Mouse (Mus musculus) R1 (cell line): ENCODE results near the gene Gm12185.
"Not testable (repeated sequence)": the region's sequence is repeated elsewhere in the genome, so short reads cannot be mapped to it uniquely, and the experiment has no call there.

ENCODE experiments used
- DNase-seq: peaks from one replicate; pipeline ENCODE4 v3.0.0-alpha.2; 2018; ENCODE audit warnings: low read depth, low spot score

Gm12185 gene

DNA sequence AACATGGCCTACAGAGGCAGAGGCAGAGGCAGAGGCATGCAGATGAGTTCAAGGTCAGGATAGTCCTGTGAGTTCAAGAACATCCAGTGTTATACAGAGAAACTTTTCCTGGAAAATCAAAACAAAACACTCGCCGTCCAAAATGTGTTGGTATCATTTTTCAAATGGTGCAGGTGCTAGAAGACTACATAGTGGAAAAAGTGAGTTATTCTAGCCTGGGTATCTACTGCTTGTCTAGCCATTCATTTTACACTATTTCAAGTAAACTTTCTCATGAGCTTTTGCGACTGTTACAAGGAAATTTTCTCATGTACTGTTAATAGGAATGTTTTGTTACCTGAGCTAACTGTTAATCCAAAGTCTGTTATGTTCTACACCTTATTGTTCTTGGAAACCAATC lies 73.6 kb downstream of the Gm12185 start:
- DNase-seq, result no peak

DNA sequence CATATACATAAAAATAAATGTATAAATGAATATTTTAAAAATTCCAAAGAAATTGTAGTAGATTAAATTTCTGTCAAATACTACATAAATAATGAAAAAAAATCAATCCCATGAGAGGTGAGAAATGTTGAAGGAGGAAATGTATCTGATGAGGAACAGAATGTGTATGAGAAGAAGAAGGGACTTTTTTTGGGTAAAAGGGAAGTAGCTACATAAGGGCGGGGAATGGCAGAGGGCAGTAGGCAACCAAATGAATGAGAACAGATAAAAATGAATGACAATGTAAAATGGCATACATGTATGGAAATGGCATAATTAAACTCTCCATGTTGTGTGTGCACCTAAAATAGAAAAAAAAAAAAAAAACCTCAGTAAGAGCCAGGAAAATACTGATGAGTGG lies 78.4 kb downstream of the Gm12185 start:
- no peak for DNase-seq

DNA sequence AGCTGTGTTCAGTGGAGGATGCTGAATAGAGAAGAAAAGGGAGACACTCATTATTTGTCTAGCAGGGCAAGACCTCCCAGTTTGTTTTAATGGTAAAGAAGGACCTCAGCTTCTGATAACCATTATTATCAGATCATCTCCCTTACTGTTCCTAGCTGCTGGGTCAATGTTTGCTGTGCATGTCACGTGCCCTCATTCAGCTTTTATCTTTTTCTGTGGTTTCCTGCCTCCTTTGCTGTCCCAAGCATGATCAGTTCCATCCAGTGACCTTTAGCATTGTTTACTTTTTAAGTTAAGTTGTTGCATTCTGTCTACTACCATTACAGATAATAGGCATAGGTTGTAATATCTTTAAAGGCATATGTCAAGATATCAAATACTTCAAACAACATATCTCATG lies 83.6 kb downstream of the Gm12185 start:
- DNase-seq, result no peak

DNA sequence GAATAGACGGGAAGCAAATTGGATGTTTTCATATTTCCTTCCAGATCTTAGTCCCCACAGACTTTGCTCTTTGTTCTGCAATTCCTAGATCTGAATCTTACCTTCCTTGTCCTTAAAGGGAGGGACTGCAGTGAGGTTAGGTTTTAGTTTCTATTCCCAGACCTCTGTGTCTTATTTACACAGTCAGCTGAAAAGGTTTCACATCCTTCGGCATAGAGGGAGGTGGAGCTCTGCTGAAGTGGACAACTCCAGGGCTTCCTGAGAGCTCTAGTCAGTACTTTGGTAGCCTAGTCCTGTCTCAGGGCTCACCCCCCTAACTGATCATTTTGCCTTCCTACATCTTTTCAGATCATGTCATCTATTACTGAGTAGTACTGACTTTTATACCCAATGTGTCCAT lies 90.0 kb downstream of the Gm12185 start, which contains the start of gene Gm5431:
Gene Gm5431 (minus strand): TSS at position 194 of the 400 bp plus-strand sequence.
- DNase-seq, result no peak

DNA sequence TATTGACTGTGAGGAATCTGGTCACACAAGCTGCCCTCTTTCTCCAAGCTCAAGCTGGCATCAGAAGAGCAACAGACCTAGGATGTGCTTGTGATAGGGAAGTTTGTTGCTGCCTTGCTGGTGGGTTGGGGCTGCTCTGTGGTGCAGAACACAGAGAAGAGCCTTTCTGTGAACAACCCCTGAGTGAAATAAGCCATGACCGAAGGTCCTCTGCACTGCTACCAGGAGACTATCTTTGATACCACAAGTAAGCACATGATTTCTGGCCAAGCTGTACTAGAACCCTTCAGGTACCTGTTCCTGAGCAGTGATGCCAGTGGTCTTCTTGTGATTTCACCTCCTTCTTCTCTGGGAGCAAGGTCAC lies 90.5 kb downstream of the Gm12185 start:
- not testable (repeated sequence) for DNase-seq

- not testable (repeated sequence) for DNase-seq
Observed at GRCm38 (mm10) chr11:48900654-48901566, 91.1 kb downstream of the Gm12185 start.

- DNase-seq, result no peak
Observed at GRCm38 (mm10) chr11:48898812-48899431, 93.1 kb downstream of the Gm12185 start.

DNA sequence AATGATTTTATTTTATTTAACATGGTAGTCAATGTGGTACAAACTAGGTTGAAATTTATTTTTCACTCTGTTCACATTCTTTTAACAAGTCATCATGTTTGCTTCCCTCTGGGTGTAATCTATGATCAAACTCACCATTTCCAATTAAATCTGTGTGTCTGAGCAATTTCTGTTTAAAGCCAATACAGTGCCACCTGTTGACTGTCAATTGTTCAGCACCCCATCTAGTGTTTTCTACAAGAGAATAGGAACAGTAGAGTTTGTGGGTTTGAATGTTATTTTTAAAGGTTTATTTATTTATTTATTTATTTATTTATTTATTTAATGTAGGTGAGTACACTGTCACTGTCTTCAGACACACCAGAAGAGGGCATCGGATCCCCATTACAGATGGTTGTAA lies 115.3 kb downstream of the Gm12185 start:
- DNase-seq, result no peak

GRCm38 (mm10) chr11:48875343-48875837 lies 116.6 kb downstream of the Gm12185 start:
- not testable (repeated sequence) for DNase-seq

DNA sequence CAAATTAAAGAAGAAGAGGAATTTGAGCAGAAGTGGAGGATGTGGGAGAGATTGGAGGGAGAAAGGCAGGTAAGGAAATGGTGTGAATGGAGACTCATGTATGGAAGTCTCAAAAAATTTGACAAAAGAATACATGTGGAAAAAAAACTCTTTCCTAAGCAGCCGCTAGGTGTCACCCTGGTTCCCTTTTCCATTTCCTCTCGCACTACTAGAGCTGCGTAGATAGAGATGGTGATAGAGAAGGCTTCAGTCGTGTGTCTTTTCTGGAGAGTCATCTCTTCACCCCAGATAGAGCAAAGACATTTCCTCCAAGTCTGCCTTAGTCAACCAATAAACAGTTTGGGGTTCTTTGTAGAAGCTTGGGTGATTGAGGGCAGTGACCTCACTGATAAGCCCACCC lies 117.6 kb downstream of the Gm12185 start:
- peak; percentile 60 for DNase-seq

- DNase-seq, result no peak
Observed at GRCm38 (mm10) chr11:48873591-48874290, 118.3 kb downstream of the Gm12185 start.

DNA sequence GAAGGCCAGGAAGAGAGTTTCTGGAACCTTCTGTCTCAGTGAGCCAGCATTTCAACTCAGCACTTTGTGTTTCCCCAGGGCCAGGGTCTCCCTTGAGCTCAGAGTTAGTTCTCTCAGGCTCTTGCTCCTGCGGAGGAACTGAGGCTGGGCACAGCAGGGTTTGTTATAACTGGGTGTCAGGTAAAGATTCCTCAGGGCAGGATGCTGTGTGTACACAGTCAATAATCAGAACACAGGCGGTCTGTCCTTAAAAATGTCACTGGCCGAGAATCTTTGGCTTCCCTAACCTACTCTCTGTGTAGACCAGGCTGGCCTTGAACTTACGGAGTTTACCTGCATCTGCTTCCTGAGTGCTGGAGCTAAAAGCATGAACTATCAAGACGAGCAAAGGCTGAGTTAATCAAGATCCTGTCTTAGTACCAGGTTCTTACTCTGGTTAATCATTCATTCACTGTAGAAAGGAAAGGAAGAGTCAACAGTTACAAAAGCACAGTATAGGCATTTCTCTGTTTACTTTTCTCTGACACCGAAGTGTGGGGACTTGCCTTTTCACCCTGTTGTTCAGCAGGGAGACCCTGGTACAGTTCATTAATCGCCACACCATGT lies 119.2 kb downstream of the Gm12185 start:
- DNase-seq, result no peak

- peak; percentile 24 for DNase-seq
Observed at GRCm38 (mm10) chr11:48871817-48872541, 120.0 kb downstream of the Gm12185 start.

DNA sequence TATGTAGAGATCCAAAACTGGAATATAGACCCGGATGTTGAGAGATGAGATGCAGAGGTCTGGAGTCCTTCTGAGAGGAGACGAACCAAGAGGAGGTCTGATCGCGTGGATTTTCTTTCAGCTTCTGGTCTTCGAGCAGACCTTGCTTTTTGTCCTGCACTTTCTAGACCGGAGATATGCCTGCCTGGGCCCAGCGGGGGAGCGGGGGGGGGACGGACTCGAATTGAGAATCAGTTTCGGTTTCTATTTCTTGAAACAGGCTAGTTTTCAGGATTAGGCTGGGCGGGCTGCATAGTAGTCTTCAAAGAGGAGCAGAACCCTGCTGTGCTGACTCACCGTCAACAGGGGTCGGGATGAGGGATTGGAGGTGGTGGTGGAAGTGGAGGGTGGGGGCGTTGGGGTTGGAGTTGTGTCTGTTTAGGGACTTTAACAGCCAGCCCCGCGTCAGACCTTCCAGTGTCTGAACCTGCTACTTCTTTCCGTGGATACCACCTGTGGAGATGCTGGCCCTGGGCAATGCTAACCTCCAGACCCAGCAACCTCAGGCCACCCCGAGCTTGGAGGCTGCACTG lies 120.7 kb downstream of the Gm12185 start, which contains the start of gene Irgm1:
Gene Irgm1 (minus strand): TSS at position 483 of the 572 bp plus-strand sequence.
- peak; percentile 90 for DNase-seq

- DNase-seq, result no peak
Observed at GRCm38 (mm10) chr11:48870781-48871180, 121.2 kb downstream of the Gm12185 start.

- DNase-seq, result no peak
Observed at GRCm38 (mm10) chr11:48869380-48870110, 122.5 kb downstream of the Gm12185 start.

DNA sequence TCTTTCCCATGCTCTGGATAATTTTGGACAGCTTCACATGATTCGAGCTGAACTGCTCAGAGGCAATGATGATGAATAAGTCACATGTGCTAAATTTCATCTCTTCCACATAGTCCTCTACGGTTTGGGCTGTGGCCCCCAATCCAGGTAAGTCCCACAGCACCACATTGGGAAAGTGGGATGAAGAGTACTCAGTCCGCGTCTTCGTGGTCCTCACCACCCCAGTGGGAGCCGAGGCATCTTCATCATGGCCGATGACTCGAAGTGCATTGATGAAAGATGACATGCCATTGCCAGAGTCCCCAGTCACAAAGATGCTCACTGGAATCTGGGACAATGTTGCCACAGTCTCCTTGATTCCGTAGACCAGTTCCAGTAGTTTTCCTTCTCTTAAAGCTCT lies 125.5 kb downstream of the Gm12185 start:
- no peak for DNase-seq

DNA sequence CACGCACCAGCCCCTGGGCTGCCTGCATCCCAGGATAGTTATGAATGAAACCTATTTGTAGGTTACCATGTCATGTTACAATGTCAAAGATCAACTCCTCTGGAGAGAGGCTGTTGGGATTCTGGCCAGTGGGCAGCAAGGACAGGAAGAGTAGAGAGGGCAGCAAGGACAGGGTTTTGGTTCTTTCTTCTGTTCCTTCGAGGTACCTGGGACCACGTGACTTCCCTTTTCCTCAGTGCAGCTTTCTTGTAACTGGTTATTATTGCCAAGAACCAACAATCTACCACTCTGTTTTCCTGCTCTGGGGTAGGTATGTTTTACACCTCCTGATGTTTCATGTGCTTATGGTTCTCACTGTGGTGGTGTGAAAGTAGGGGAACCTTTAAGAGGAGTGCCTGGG lies 128.2 kb downstream of the Gm12185 start:
- DNase-seq, result no peak

- DNase-seq, result peak; percentile 55
Observed at GRCm38 (mm10) chr11:48862784-48863319, 129.2 kb downstream of the Gm12185 start.

DNA sequence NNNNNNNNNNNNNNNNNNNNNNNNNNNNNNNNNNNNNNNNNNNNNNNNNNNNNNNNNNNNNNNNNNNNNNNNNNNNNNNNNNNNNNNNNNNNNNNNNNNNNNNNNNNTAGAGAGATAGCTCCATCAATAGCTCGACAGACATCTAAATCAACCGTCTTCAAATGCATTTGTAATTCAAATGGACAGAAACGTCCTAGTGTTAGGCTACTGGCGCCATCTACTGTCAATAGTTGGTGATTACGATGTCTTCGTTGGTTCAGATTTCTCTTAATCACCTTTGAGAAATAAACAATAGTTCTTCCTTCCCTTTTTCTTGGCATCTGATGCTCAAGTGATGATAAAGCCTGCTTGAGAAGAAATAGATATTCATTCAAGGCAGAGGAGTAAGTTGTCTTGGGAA lies 133.0 kb downstream of the Gm12185 start:
- DNase-seq, result peak; percentile 74
